Mouse (Mus musculus) forebrain, embryonic 10.5 days (tissue): ENCODE measurements around the gene Slc16a1. TPM values are rescaled to one million over a fixed set of nuclear protein-coding genes. Genes with fewer than 3 reads are reported as not detected.
A peak's percentile ranks its signal among the peaks of the same experiment; 100 is the strongest.

ENCODE experiments used
- DNase-seq: peaks from one replicate; pipeline ENCODE4 v3.0.0-alpha.2; 2017; ENCODE audit warnings: low spot score; ENCODE audit errors: extremely low spot score
- H3K27ac ChIP-seq: fragments of 300-500 bp; sonication (generic); 2 replicates; pipeline ENCODE4 v1.5.1; 2016; ENCODE audit warnings: mild to moderate bottlenecking
- H3K27me3 ChIP-seq: fragments of 300-500 bp; sonication (generic); 2 replicates; pipeline ENCODE4 v1.6.1; 2016; ENCODE audit warnings: mild to moderate bottlenecking; ENCODE audit not compliant: poor library complexity, severe bottlenecking
- H3K36me3 ChIP-seq: fragments of 300-500 bp; sonication (generic); replicated peaks from 2 replicates; pipeline ENCODE4 v1.6.1; 2016; ENCODE audit warnings: mild to moderate bottlenecking, moderate library complexity
- H3K4me1 ChIP-seq: fragments of 300-500 bp; sonication (generic); 2 replicates; pipeline ENCODE4 v1.6.1; 2016
- H3K4me3 ChIP-seq: fragments of 300-500 bp; sonication (generic); 2 replicates; pipeline ENCODE4 v1.5.1; 2016; ENCODE audit warnings: mild to moderate bottlenecking, moderate library complexity
- H3K9me3 ChIP-seq: fragments of 300-500 bp; sonication (generic); 2 replicates; pipeline ENCODE4 v1.6.1; 2016; ENCODE audit warnings: mild to moderate bottlenecking, moderate library complexity
- WGBS: fragments of 180-500 bp; shearing (Covaris S2); methylation state at CpG from one replicate; pipeline ENCODE4 v1.1.7; 2016; 5-methylcytosine and 5-hydroxymethylcytosine counted together
- polyA plus RNA-seq: library from polyadenylated mRNA; unstranded; fragments of >200 nt; fragmentation: Nextera tagmentation; extraction: Ambion mirVana; gene quantifications from 2 replicates; pipeline ENCODE4 v1.2.1, GENCODE M21; 2016

Slc16a1 gene
- polyA plus RNA-seq = 57.3 and 60.0 TPM in 2 replicates

DNA sequence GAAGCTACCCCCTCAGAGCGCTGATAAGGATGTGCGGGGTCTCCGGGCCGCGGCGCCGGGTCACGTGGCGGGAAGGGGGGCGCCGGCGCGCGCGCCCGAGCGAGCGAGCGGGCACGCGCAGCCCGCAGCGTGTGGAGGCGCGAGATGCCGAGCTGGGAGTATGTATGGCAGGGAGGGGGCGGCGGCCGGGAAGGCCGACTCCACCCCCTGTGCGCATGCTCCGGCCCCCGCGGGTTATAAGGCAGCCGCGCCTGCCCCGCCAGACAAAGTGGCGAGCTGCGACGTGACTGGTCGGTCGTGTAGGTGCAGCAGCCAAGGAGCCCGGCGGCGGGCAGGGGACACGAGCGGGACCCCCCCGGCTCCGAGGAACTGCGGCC lies at the start of gene Slc16a1:
Gene Slc16a1, plus strand, starts transcription at position 266 of the 377 bp plus-strand sequence.
- Histone ChIP-seq H3K4me1 (peaks cover 40% of the 10 kb centered on the region), H3K27me3 (no peaks in the 10 kb centered on the region), H3K9me3 (no peaks in the 10 kb centered on the region), H3K36me3 (no peaks in the 10 kb centered on the region), H3K4me3 (peak within 1 kb of the TSS; percentile 83), H3K27ac (peak within 1 kb of the TSS; percentile 97)
- 0% methylated on average over 48 of the region's 50 CpGs for WGBS
- peak; percentile 92 for DNase-seq

GRCm38 (mm10) chr3:104596451-104597134 lies 41.9 kb upstream of the Slc16a1 start:
- H3K27ac ChIP-seq = no peak overlapping the region
- 85% methylated on average over 6 of the region's 6 CpGs for whole genome bisulfite sequencing
- no peak for DNase-seq
- no peaks in the 10 kb centered on the region; the same call in 1 of the 2 replicates for H3K9me3 ChIP-seq
- no peaks in the 10 kb centered on the region for H3K4me1 ChIP-seq
- no peaks in the 10 kb centered on the region for H3K27me3 ChIP-seq
- H3K36me3 ChIP-seq = no peaks in the 10 kb centered on the region
- no peak overlapping the region for H3K4me3 ChIP-seq

GRCm38 (mm10) chr3:104597135-104597764 lies 41.2 kb upstream of the Slc16a1 start:
- WGBS = 80% methylated on average over 10 of the region's 10 CpGs
- DNase-seq = no peak
- no peak overlapping the region for H3K27ac ChIP-seq
- H3K4me3 ChIP-seq = no peak overlapping the region
- no peaks in the 10 kb centered on the region for H3K36me3 ChIP-seq
- H3K27me3 ChIP-seq = no peaks in the 10 kb centered on the region
- no peaks in the 10 kb centered on the region; the same call in 1 of the 2 replicates for H3K9me3 ChIP-seq
- H3K4me1 ChIP-seq = no peaks in the 10 kb centered on the region

GRCm38 (mm10) chr3:104599296-104600150 lies 38.9 kb upstream of the Slc16a1 start:
- Histone ChIP-seq H3K4me3 (no peak overlapping the region), H3K27me3 (no peaks in the 10 kb centered on the region), H3K9me3 (no peaks in the 10 kb centered on the region; the same call in 1 of the 2 replicates), H3K36me3 (no peaks in the 10 kb centered on the region), H3K4me1 (no peaks in the 10 kb centered on the region), H3K27ac (no peak overlapping the region; the same call in 1 of the 2 replicates)
- DNase-seq = no peak
- WGBS = 82% methylated on average over 20 of the region's 20 CpGs

DNA sequence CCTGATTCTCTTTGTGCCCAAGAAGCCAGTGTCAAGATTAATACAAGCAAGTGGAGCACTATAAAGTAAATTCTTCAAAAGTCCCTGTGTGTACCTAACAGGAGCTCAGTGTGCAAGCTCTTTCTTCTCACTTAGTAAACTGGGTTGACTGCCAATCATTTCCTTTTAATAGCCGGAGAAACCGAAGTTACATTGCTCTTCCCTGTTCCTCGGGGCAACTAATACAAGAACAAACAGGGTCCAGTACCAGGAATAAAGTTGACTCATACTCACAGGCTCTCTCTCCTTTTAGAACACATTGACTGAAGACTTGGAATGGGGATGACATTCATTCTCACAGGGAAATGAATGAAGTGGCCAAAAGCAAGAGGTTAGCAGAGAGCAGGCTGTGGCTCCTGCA lies 37.8 kb upstream of the Slc16a1 start:
- 85% methylated on average over 3 of the region's 3 CpGs for WGBS

GRCm38 (mm10) chr3:104601680-104602079 lies 36.8 kb upstream of the Slc16a1 start:
- Histone ChIP-seq H3K27ac (no peak overlapping the region), H3K4me1 (no peaks in the 10 kb centered on the region), H3K4me3 (no peak overlapping the region), H3K9me3 (no peaks in the 10 kb centered on the region), H3K27me3 (no peaks in the 10 kb centered on the region), H3K36me3 (no peaks in the 10 kb centered on the region)
- DNase-seq = no peak
- WGBS = 94% methylated on average over 4 of the region's 4 CpGs

More for the DNA sequence above, 37.8 kb upstream of the Slc16a1 start:
- Histone ChIP-seq H3K4me3 (no peak overlapping the region), H3K27ac (no peak overlapping the region), H3K27me3 (no peaks in the 10 kb centered on the region), H3K9me3 (no peaks in the 10 kb centered on the region; the same call in 1 of the 2 replicates), H3K36me3 (no peaks in the 10 kb centered on the region), H3K4me1 (no peaks in the 10 kb centered on the region)
- DNase-seq = no peak

GRCm38 (mm10) chr3:104609690-104610380 lies 28.6 kb upstream of the Slc16a1 start:
- H3K4me1 ChIP-seq = no peaks in the 10 kb centered on the region
- 88% methylated on average over 8 of the region's 8 CpGs for WGBS
- no peaks in the 10 kb centered on the region for H3K27me3 ChIP-seq
- no peak overlapping the region for H3K27ac ChIP-seq
- H3K4me3 ChIP-seq = no peak overlapping the region
- H3K36me3 ChIP-seq = no peaks in the 10 kb centered on the region
- no peaks in the 10 kb centered on the region for H3K9me3 ChIP-seq
- no peak for DNase-seq

GRCm38 (mm10) chr3:104610453-104611230 lies 27.8 kb upstream of the Slc16a1 start:
- Histone ChIP-seq H3K9me3 (no peaks in the 10 kb centered on the region), H3K4me1 (no peaks in the 10 kb centered on the region), H3K27ac (no peak overlapping the region), H3K36me3 (no peaks in the 10 kb centered on the region), H3K27me3 (no peaks in the 10 kb centered on the region), H3K4me3 (no peak overlapping the region)
- no peak for DNase-seq
- WGBS = 88% methylated on average over 6 of the region's 6 CpGs

- Histone ChIP-seq H3K9me3 (no peaks in the 10 kb centered on the region), H3K27ac (no peak overlapping the region), H3K4me3 (no peak overlapping the region), H3K27me3 (no peaks in the 10 kb centered on the region), H3K36me3 (no peaks in the 10 kb centered on the region), H3K4me1 (peaks cover 3% of the 10 kb centered on the region)
- DNase-seq = no peak
- WGBS = 97% methylated on average over 3 of the region's 3 CpGs
Observed at GRCm38 (mm10) chr3:104611951-104612350, 26.5 kb upstream of the Slc16a1 start.

- Histone ChIP-seq H3K4me1 (peaks cover 3% of the 10 kb centered on the region), H3K9me3 (no peaks in the 10 kb centered on the region), H3K4me3 (no peak overlapping the region), H3K36me3 (no peaks in the 10 kb centered on the region), H3K27ac (no peak overlapping the region), H3K27me3 (no peaks in the 10 kb centered on the region)
- no peak for DNase-seq
- 72% methylated on average over 5 of the region's 5 CpGs for WGBS
Observed at GRCm38 (mm10) chr3:104613102-104613501, 25.4 kb upstream of the Slc16a1 start.

DNA sequence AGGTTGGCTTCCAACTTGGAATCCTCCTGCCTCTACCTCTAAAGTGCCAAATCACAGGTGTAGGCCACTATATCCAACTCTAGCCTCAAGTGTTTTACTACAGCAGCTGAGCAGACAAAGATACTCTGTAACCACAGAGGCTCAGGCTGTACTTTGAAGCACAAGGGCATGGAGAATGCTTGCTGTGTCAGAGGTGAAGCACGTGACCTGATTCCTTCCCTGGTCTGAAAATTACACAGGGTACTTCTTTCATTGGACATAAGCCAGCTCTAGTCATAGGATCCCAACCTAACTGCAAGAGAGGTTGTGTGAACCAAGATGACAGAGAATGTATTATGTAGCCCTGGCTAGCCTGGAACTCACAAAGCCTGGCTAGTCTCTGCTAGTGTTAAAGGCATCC lies 24.4 kb upstream of the Slc16a1 start:
- WGBS = 88% methylated on average over 1 of the region's 1 CpGs
- no peaks in the 10 kb centered on the region for H3K27me3 ChIP-seq
- peaks cover 3% of the 10 kb centered on the region for H3K4me1 ChIP-seq
- no peak for DNase-seq
- no peak overlapping the region for H3K27ac ChIP-seq
- no peaks in the 10 kb centered on the region for H3K9me3 ChIP-seq
- H3K36me3 ChIP-seq = no peaks in the 10 kb centered on the region
- H3K4me3 ChIP-seq = no peak overlapping the region

DNA sequence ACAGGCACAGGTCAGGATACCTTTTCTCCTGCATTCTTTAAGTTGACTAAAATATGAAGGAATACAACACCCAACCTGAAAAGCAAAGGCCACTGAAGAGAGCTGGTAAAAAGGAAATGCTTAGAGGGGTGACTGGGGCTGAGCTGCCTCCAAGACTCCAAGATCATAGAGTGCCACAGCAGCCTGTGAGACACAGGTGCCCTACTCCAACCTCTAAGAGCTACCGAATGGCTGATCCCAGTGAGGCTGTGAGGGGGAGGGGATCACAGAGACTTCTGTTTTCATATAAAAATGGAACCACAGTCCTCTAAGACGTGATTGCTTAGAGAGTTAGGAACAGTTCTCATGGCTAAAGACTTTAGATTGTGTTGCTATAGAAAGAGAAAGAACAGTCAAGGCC lies 23.3 kb upstream of the Slc16a1 start:
- no peak overlapping the region for H3K27ac ChIP-seq
- H3K36me3 ChIP-seq = no peaks in the 10 kb centered on the region
- no peaks in the 10 kb centered on the region for H3K9me3 ChIP-seq
- H3K4me1 ChIP-seq = peaks cover 3% of the 10 kb centered on the region
- no peak overlapping the region for H3K4me3 ChIP-seq
- DNase-seq = no peak
- no peaks in the 10 kb centered on the region for H3K27me3 ChIP-seq
- WGBS = 71% methylated on average over 2 of the region's 2 CpGs
